Comparison of ENCODE assay signal across 9 mouse cellular contexts in the genomic region with DNA sequence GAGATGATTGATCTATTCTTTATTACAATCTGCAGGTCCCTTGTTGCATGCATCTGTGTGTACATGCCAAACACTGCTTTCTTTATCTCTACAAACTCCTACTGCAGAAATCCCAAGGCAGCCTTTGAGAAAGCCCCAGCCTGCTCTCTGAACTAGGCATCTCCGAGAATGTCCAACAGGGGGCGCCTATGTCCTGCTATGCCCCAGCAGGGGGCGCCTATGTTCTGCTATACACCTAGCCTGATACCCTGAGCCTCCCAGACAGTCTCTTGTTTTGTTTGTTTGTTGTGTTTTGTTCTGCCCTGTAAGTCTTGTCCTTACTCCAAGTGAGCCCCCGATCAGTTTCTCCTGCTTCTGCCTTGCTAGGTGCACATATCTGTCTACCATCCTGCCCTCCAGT. TPM values are rescaled to one million over a fixed set of nuclear protein-coding genes. Genes with fewer than 3 reads are reported as not detected.
DNase-seq lines count a peak whose midpoint lies in the region; ATAC-seq and TF ChIP-seq lines count a peak whose summit lies in the region.
"Had no signal": no experiment of that assay in that cellular context is flagged by ENCODE, and none has a peak within 500 bp of the region (broad histone marks: within the 10 kb centered on the region; RNA-seq: fewer than 3 reads in every experiment).

No protein-coding gene starts in this region.

- H3K9me3 ChIP-seq in G1E (replicated peaks), result no peaks in the 10 kb centered on the region; the same call in 1 of the 2 replicates
- H3K9me3 ChIP-seq: heart, embryonic 13.5 days had no signal

- peak; percentile 21; the same call in 1 of the 2 replicates for TF ChIP-seq CTCF in G1E (IDR thresholded peaks at IDR 0.05; ENCODE audit: low read depth, low read length)
- TF ChIP-seq CTCF in lung, adult 2 months (IDR thresholded peaks at IDR 0.05; ENCODE audit: insufficient read depth, low read length), result peak; percentile 82

- DNase-seq in G1E (ENCODE audit: low spot score), result no peak
- peak; percentile 84 for DNase-seq in brain, adult 2 months (ENCODE audit: low read depth, low spot score)
- peak; percentile 83 to 91 for DNase-seq in heart, postnatal 10 days
- peak; percentile 87 to 88 for DNase-seq in kidney, postnatal 4 days
- DNase-seq in lung, adult 2 months, result peak; percentile 81
- DNase-seq in right cerebral cortex, adult 18-20 months, result peak; percentile 72
- peak; percentile 66 to 82 for DNase-seq in urinary bladder, postnatal 4 days (ENCODE audit: low spot score in 2 of 2)

- 36% methylated on average over 4 of the region's 4 CpGs for whole genome bisulfite sequencing in lung, adult 2 months

- H3K36me3 ChIP-seq in G1E (replicated peaks), result no peaks in the 10 kb centered on the region

- H3K27me3 ChIP-seq in G1E (ENCODE audit: insufficient read depth, low read length), result peaks cover 4% of the 10 kb centered on the region; the same call in 1 of the 2 replicates
- H3K27me3 ChIP-seq: heart, embryonic 13.5 days had no signal

- H3K4me3 ChIP-seq in G1E (ENCODE audit: low read depth, low read length), result no peak overlapping the region
- no peak overlapping the region for H3K4me3 ChIP-seq in lung, adult 2 months (replicated peaks; ENCODE audit: extremely low read depth, low read depth, low read length)
- H3K4me3 ChIP-seq: heart, embryonic 13.5 days had no signal

- H3K4me1 ChIP-seq in G1E (ENCODE audit: insufficient read depth, low read depth, low read length), result no peaks in the 10 kb centered on the region
- H3K4me1 ChIP-seq in lung, adult 2 months (ENCODE audit: control insufficient read depth, insufficient read depth, low read length), result no peaks in the 10 kb centered on the region

- intact Hi-C loops in heart, postnatal 10 days (cut with DNase I), result loop anchor here (1.0 to 5.0 kb wide), 3 partner anchors 384 to 430 kb away; no protein-coding TSS in a partner anchor

- no peak for TF ChIP-seq POLR2A in lung, adult 2 months (IDR thresholded peaks at IDR 0.05; ENCODE audit: borderline replicate concordance, extremely low read depth, low read depth, low read length)

- no peak for ATAC-seq in G1E (ENCODE audit: extremely low read depth, insufficient number of reproducible peaks, low FRiP score, poor library complexity, severe bottlenecking)
- peak; percentile 70 for ATAC-seq in erythroblast, adult 5-6 weeks (replicated peaks; ENCODE audit: low FRiP score, poor library complexity, severe bottlenecking)

RNA-seq across cellular contexts. Expression of a gene that starts 40.1 kb away (rescaled TPM):
- 55.0 and 85.5 TPM in 2 replicates for total RNA-seq in G1E (2014; fragmentation: Nextera tagmentation)
- 30.2 and 32.2 TPM in 2 replicates for total RNA-seq in G1E (2017)
- polyA plus RNA-seq in G1E (2012), result 37.0 and 38.8 TPM in 2 replicates
- total RNA-seq in erythroblast, adult 5-6 weeks (2015; ENCODE audit: low replicate concordance), result 128 and 146 TPM in 2 replicates
- 47.8 and 50.6 TPM in 2 replicates for total RNA-seq in erythroblast, adult 5-6 weeks (2017; ENCODE audit: low replicate concordance)
- 10 to 100 TPM; 23.9 to 25.3 TPM for total RNA-seq in heart, postnatal 10 days (2021)
- 36.2 and 39.7 TPM in 2 replicates for polyA plus RNA-seq in lung, adult 2 months (2012; rRNA removed)
